Mouse (Mus musculus) lung, adult 2 months (tissue): ENCODE results near the gene Sbpl. TPM values are rescaled to one million over a fixed set of nuclear protein-coding genes. Genes with fewer than 3 reads are reported as not detected.

Experiments
- DNase-seq: peaks from one replicate; pipeline ENCODE4 v3.0.0; 2022
- H3K4me1 ChIP-seq: fragments of 200-500 bp; 2 replicates; pipeline ENCODE4 v1.6.1; 2011; ENCODE audit warnings: low read length; ENCODE audit not compliant: control insufficient read depth, insufficient read depth
- H3K4me3 ChIP-seq: fragments of 200-500 bp; replicated peaks from 2 replicates; pipeline ENCODE3; 2011; ENCODE audit warnings: low read depth, mild to moderate bottlenecking, control low read depth, low read length; ENCODE audit errors: extremely low read depth
- CTCF ChIP-seq: fragments of 200-500 bp; IDR thresholded peaks from 2 replicates; pipeline ENCODE4 v1.5.1; 2011; ENCODE audit warnings: mild to moderate bottlenecking, low read length, control low read depth; ENCODE audit not compliant: insufficient read depth
- POLR2A ChIP-seq: fragments of 200-500 bp; IDR thresholded peaks from 2 replicates; pipeline ENCODE4 v1.6.1; 2011; ENCODE audit warnings: low read depth, mild to moderate bottlenecking, control low read depth, low read length, borderline replicate concordance; ENCODE audit errors: extremely low read depth
- WGBS: fragments of 180-500 bp; shearing (Covaris S2); methylation state at CpG from one replicate; pipeline ENCODE4 v1.1.7; 2018; 5-methylcytosine and 5-hydroxymethylcytosine counted together
- polyA plus RNA-seq: library from polyadenylated mRNA; depleted of rRNA; stranded (reverse); fragments of >200 nt; gene quantifications from 2 replicates; pipeline ENCODE4 v1.2.3, GENCODE M21; 2012; rRNA removed

Sbpl gene
- polyA plus RNA-seq, result not detected in 2 replicates

- TF ChIP-seq CTCF (no peak), POLR2A (no peak)
- WGBS, result 78% methylated on average over 5 of the region's 5 CpGs
- no peaks in the 10 kb centered on the region for H3K4me1 ChIP-seq
- no peak for DNase-seq
- H3K4me3 ChIP-seq, result no peak within 1 kb of the TSS
Observed at GRCm38 (mm10) chr17:23955174-23955573, at the start of gene Sbpl. Sbpl (minus strand) TSS chr17:23955274.

DNA sequence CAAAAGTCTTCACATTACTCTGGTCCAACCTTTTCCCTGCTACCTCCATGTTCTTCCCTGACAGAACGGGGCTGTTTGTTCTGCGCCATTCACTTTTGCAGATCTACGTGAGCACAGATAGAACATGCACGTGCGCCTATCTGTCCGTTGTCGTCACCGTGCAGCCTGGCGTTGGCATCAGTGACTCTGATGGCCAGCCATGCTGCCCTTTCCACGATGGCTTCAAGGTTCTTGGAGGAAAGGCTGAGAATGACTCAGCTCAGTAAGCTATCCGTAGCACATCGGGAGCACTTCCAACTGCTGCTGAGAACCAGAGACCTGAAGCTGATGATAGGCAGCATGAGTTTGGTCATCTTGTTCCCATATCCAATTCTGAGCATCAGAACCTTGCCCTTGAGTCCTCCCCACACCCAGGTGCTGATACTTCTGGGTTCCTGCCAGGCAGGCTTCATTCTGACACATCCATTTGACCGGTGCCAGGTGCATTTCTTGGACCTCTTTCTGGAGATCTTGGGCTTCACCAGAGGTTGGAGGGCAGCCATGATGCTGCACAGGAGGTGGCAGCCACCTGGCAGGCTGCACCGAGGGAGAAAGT is 49.1 kb upstream of the Sbpl start:
- no peak overlapping the region for H3K4me3 ChIP-seq
- DNase-seq, result no peak
- TF ChIP-seq POLR2A (no peak), CTCF (no peak)
- no peaks in the 10 kb centered on the region for H3K4me1 ChIP-seq
- WGBS, result 88% methylated on average over 14 of the region's 14 CpGs

DNA sequence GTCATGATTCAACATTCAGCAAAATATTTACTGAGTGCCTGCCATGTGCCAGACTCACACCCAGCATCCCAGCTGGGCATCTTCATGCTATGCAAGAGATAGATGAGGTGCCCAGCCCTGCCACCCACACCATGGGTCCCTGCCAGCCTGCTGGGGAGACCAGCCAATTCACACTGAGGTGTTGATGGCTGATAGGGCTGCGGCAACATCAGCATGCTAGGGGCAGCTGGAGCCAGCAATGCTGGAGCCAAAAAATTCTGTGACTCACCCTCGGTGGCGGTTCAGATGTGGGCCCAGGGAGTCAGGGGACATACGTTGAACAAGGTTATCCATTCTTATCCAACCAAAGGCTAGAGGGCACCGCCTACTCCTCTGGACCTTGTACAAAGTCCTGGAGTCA is 45.3 kb upstream of the Sbpl start:
- no peaks in the 10 kb centered on the region for H3K4me1 ChIP-seq
- no peak for TF ChIP-seq POLR2A
- no peak for TF ChIP-seq CTCF
- H3K4me3 ChIP-seq, result no peak overlapping the region
- 53% methylated on average over 5 of the region's 5 CpGs for WGBS
- DNase-seq, result no peak

DNA sequence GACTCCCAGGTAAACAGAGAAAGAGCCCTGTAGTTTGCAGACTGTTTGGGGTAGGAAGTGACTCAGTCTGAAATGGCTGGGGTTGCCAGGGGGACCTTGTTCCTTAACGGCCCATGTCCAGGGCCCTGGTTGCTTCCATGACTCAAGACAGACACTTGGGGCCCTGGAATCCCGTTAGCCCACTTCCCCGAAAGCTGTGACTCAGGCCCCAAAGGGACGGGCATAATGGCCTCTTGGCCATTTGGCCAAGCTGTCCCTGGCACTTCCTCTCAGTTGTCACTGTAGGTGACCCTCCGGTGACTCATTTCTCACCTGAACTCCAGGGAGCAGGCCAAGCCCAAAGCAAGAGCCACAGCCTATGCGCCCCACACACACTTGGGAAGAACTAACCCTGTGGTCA is 43.3 kb upstream of the Sbpl start:
- no peak overlapping the region for H3K4me3 ChIP-seq
- peaks cover 2% of the 10 kb centered on the region; the same call in 1 of the 2 replicates for H3K4me1 ChIP-seq
- DNase-seq, result no peak
- 42% methylated on average over 6 of the region's 6 CpGs for WGBS
- TF ChIP-seq POLR2A (no peak), CTCF (no peak)

GRCm38 (mm10) chr17:23997901-23998300 is 42.8 kb upstream of the Sbpl start, which contains the start of gene Prss22:
Prss22 (minus strand) TSS chr17:23998100.
- no peak for DNase-seq
- 58% methylated on average over 2 of the region's 2 CpGs for WGBS
- Histone ChIP-seq H3K4me3 (no peak within 1 kb of the TSS), H3K4me1 (peaks cover 2% of the 10 kb centered on the region; the same call in 1 of the 2 replicates)
- TF ChIP-seq POLR2A (no peak), CTCF (no peak)

- 43% methylated on average over 1 of the region's 1 CpGs for WGBS
- Histone ChIP-seq H3K4me3 (no peak overlapping the region), H3K4me1 (peaks cover 2% of the 10 kb centered on the region; the same call in 1 of the 2 replicates)
- TF ChIP-seq POLR2A, result no peak
- DNase-seq, result no peak
Observed at GRCm38 (mm10) chr17:23995421-23995820, 40.3 kb upstream of the Sbpl start.

- H3K4me1 ChIP-seq, result peaks cover 2% of the 10 kb centered on the region; the same call in 1 of the 2 replicates
- no peak overlapping the region for H3K4me3 ChIP-seq
- WGBS, result 69% methylated on average over 7 of the region's 7 CpGs
- TF ChIP-seq POLR2A, result no peak
- no peak for TF ChIP-seq CTCF
- DNase-seq, result no peak
Observed at GRCm38 (mm10) chr17:23994667-23995066, 39.6 kb upstream of the Sbpl start.

GRCm38 (mm10) chr17:23993559-23994428 is 38.7 kb upstream of the Sbpl start:
- peak; percentile 55 for TF ChIP-seq CTCF
- TF ChIP-seq POLR2A, result no peak
- no peak overlapping the region for H3K4me3 ChIP-seq
- 14% methylated on average over 31 of the region's 31 CpGs for WGBS
- H3K4me1 ChIP-seq, result peaks cover 2% of the 10 kb centered on the region; the same call in 1 of the 2 replicates
- peak; percentile 88 for DNase-seq

GRCm38 (mm10) chr17:23992789-23993553 is 37.9 kb upstream of the Sbpl start:
- Histone ChIP-seq H3K4me1 (peaks cover 2% of the 10 kb centered on the region; the same call in 1 of the 2 replicates), H3K4me3 (no peak overlapping the region)
- TF ChIP-seq CTCF, result no peak
- no peak for TF ChIP-seq POLR2A
- WGBS, result 68% methylated on average over 9 of the region's 9 CpGs
- no peak for DNase-seq
